Mouse (Mus musculus) c-Kit-positive CD71-positive TER-119-positive erythroid progenitor cells, embryonic 14.5 days (primary cell): ENCODE measurements around the gene Srarp.
A peak's percentile ranks its signal among the peaks of the same experiment; 100 is the strongest.

Source experiments
- DNase-seq: peaks from one replicate; pipeline ENCODE4 v3.0.0-alpha.2; 2013; ENCODE audit warnings: low spot score

Srarp gene

DNA sequence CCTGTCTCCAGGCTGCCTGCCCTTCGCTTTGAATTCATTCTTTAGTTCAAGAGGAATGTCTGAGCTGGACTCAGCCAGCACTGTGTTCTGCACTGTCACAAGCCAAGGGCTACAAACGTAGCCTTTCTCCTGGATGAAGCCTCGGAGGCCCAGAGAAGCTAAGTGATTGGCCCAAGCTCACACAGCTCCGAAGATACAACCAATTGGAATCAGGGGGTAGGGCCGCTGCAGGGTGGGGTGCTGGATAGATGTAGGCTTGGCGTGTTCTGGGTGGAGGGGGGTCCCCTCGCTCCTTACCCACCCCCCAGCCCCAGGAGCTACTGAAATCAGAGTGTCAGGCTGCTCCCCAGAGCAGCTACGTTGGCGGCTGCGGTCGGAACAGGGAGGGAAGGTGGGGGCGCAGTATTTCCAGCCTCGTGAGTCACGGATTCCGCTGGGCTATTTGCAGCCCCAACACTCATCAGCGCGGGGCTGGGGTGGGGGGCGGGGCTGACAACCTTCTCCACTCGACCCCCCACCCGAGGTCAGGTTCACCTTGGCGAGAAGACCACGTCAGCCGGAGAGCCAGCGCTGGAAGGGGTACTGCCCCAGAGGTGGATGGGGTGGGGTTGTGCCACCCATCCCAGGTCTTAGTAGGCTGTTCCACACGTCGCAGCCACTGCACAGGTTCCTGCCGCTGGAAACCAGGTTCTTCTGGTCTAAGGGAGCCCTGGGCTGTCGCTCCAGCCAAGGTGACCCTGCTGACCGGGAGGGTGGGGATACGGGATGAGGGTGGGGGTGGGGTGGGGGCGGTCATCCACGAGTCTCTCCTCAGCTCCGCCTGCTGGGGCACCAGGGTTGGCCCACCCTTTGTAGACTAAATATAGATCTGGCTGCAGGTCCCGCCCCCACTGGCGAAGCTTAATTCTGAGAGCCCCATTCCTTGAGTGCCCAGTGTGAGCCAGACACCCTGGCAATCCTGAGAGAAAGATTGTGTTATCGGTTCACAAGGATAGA lies 10.1 kb downstream of the Srarp start:
- no peak for DNase-seq

GRCm38 (mm10) chr4:141423691-141424431 lies 12.0 kb downstream of the Srarp start:
- no peak for DNase-seq

DNA sequence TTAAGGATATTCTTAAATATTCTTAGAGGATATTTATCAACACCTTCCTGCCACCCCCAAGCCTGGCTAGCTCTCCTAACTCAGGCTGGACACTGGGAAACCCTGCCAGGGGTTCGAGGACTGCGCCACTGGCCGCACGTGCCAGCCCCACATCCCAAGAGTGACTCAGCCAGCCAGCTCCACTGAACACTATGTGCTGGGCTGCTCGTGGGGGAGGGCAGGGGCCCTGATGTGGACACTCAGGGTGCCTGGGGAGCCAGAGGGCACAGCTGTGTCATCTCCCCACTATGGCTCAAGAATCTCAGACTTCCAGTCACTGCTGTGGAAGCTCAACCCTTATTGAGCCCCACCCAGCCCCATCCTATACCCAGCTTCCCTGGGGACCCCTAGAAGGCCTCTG lies 12.6 kb downstream of the Srarp start:
- DNase-seq = no peak

GRCm38 (mm10) chr4:141422841-141423240 lies 13.1 kb downstream of the Srarp start:
- DNase-seq = no peak

GRCm38 (mm10) chr4:141421423-141421822 lies 14.5 kb downstream of the Srarp start:
- DNase-seq = no peak

DNA sequence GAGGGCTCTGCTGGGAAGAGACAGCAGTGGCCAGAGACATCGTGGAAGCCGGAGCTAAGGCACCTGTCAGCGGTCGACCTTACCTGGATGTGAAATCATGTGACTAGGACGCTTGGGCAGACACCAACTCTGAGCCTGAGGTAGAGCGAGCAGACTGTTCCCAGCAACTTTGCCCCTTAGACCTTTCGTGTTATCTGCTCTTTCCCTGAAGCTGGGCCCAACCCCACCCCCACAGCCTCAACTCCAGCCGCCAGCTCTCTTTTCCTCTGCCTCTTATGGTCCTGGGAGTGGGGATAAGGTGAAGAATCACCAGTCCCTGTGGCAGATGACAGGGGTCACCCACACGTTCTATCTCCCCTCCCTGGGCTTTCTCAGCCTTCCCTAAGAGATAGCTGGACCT lies 15.0 kb downstream of the Srarp start:
- DNase-seq = no peak

- no peak for DNase-seq
These were observed 15.6 kb downstream of the Srarp start, which contains the start of gene Hspb7 for GRCm38 (mm10) chr4:141420192-141420829. Gene Hspb7, plus strand, starts transcription at chr4:141420779.

DNA sequence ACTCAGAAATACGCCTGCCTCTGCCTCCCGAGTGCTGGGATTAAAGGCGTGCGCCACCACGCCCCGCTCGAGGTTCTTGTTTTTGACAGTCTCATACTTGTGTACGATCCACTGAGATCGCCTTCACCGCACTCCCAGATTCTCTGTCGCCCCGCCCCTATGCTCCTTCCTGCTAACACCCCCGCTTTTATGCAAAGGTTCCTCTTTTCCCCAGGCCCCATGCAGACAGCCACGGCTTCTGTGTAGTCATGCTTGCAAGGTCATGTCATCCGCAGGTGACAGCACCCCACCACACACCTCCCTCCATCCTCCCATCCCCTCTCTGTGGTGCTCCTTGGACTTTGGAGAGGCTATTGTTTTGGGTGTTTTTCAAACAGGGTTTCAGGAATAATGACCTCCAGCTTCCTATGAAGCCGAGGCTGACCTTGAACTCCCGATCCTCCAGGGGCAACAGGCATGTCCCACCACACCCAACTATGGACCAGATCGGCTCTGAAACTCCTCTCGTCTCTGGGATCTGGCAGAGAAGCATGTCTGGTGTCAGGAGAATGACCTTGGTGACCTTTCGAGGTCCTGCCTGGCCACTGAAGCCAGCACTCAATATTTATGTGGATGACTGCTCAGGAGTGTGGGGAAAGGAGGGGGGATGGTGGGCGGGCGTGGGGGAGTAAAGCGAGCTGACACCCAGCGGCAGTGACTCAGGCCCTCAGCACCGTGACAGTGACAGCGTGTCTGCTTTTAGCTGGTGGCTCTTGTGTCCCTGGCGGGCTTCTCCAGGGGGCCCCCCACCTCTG lies 16.3 kb downstream of the Srarp start:
- no peak for DNase-seq

DNA sequence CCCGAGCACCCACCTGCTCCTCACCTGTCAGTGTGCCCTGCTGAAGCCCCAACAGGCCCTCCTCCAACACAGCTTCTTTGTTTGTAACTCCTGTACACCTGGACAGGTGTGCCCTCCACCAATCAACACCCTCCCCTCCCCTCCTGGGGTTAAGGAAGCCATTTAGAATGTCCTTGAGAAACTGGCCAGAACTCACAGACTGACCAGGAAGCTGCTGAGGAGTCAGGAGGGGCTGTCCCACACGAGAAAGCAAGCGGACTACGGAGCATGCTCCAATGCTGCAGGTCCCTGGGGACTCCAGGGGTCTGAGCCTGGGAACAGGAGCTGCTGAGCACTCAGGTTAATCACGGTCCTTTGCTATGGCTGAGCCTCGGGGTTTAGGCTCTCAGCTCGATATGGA lies 20.0 kb downstream of the Srarp start, which contains the start of gene Clcnkb:
Gene Clcnkb (minus strand): TSS at position 91 of the 400 bp plus-strand sequence.
- DNase-seq = no peak

DNA sequence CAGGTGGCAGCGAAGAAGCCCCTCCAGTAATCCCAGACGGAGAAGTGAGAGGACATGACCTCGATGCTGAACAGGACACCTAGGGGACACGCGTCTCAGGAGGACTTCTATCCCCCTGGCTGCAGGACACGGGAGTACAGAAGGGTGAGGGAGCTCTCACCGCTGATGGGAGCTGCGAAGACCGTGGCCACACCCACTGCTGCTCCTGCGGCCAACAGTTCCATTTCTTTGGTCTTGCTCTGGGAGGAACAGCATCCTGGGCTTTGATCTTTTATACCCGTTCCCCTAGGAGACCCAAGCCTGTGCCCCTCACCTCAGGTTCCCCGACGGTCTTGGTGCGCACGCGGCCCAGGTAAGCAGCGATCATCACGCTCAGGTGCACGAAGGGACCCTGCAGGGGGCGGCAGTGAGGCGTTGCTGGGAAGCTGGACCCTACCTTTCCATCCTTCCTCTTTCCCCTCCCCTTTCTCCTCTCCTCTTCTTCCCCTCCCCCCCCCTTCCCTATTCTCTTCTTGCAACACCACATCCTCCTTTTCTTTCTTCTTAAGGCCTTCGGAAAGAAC lies 24.4 kb downstream of the Srarp start:
- no peak for DNase-seq

DNA sequence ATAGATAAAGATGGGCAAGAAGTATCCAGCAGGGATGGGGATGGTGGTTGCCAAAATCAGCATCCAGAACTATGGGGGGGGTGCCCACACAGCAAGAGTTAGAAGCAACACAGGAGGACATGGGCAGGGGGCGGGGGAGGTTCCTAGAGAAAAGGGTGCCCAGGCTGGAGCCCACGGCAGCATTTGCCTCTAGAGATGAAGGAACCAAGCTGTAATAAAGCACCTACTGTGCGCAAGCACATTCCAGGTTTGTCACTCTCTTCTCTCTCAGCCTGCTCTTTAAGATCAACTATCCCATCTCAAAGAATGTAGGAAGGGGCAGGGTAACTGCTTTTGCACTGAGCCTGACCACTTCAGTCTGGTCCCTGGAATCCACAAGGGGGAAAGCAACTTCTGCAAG lies 27.3 kb downstream of the Srarp start:
- DNase-seq = no peak

- peak; percentile 23 for DNase-seq
These were observed 29.2 kb downstream of the Srarp start for GRCm38 (mm10) chr4:141406516-141407299.

GRCm38 (mm10) chr4:141405314-141405622 lies 30.6 kb downstream of the Srarp start:
- DNase-seq = no peak

- DNase-seq = peak; percentile 31
These were observed 31.2 kb downstream of the Srarp start for GRCm38 (mm10) chr4:141404518-141405313.

DNA sequence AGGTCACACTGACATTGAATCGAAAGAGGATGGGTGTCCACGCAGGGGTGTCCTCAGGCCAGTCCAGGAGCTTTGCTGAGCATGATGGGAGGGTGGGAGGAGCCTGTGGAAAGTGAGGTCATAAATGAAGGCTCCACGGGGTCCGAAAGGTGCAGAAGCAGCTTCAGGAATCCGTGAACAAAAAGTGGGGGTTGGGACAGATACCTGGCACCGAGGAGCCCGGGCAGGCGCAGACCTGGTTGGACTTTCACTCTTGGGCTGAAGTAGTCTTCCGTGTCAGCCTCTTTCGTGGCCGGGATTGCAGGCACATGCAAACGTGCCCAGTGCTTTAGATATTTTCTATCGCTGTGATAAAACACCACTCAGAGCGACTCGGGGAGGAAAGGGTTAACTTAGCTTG lies 35.7 kb downstream of the Srarp start:
- no peak for DNase-seq

GRCm38 (mm10) chr4:141398545-141398944 lies 37.4 kb downstream of the Srarp start, which contains the start of gene Clcnka:
Gene Clcnka, minus strand, starts transcription at chr4:141398724.
- DNase-seq = no peak

DNA sequence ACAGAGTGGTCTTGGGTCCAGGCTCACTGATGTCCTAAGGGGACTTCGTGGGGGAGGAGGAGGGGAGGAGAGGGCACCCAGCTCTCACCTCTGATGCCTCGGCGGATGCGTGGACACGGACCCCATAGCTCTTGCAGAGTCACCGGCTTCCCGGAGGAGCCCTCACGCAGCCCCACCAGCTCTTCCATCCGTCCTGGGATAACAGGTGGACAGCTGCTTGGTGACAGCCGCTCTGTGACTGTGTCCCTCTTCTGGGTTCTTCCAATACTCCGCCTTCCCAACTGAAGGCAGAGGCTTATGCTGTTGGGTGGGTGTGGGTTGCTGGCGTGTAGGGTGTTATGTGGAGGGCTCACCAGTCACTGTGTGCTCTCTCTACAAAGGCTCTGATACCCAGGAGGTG lies 38.0 kb downstream of the Srarp start:
- DNase-seq = no peak

DNA sequence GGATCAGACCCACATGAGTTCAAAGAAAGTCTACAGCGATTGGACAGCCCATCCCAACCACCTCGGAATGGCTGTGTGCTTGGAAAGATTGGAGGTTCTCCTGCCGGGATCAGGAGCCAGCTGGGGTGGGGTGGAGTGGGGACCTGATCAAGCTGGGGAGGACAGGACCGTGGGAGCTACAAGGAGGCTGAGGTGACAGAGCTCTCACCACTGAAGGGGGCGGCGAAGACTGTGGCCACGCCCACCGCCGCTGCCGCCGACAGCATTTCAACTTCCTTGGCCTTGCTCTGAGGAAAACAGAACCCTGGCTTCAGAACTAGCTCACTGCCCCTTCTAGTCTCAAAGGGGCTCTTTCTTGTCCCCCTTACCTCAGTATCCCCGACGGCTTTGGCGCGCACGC lies 41.2 kb downstream of the Srarp start:
- DNase-seq = no peak

DNA sequence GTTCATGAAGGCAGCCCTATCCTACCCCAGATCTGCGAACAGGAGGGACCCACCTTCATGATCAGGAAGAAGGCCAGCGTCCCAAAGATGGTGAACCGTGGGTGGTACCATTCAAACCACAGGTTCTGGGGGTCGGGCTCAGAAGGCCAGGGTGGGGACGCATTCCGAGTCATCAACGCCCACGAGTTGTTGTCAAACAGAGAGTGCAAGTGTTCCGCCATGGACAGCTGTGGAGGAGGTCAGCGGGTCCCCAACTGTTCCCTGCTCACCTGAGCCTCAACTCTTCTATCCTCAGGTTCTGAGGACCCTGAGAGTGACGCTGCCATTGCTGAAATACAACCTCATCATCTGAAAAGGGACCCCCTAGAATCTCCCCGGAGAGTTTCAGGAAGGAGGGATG lies 44.6 kb downstream of the Srarp start:
- DNase-seq = no peak
